Mouse (Mus musculus) intestine, embryonic 14.5 days (tissue): ENCODE measurements around the gene Slc6a21. TPM values are rescaled to one million over a fixed set of nuclear protein-coding genes. Genes with fewer than 3 reads are reported as not detected.

Source experiments
- ATAC-seq: fragments of 200-750 bp; cut with Nextera tagmentation; replicated peaks from 2 replicates; pipeline ENCODE4 v1.8.0; 2017; ENCODE audit warnings: low read depth, moderate number of reproducible peaks, moderate TSS enrichment, moderate library complexity; ENCODE audit not compliant: low FRiP score, low TSS enrichment
- DNase-seq: peaks from one replicate; pipeline ENCODE4 v3.0.0-alpha.2; 2018; ENCODE audit warnings: low spot score
- H3K27ac ChIP-seq: fragments of 300-500 bp; sonication (generic); 2 replicates; pipeline ENCODE4 v1.5.1; 2014; ENCODE audit warnings: low read depth, mild to moderate bottlenecking, control low read depth
- H3K27me3 ChIP-seq: fragments of 300-500 bp; sonication (generic); replicated peaks from 2 replicates; pipeline ENCODE4 v1.6.1; 2014; ENCODE audit warnings: low read length, control low read depth; ENCODE audit not compliant: control insufficient read depth, insufficient read depth
- H3K36me3 ChIP-seq: fragments of 300-500 bp; sonication (generic); 2 replicates; pipeline ENCODE4 v1.6.1; 2014; ENCODE audit warnings: low read length, control low read depth; ENCODE audit not compliant: control insufficient read depth, insufficient read depth
- H3K4me1 ChIP-seq: fragments of 300-500 bp; sonication (generic); replicated peaks from 2 replicates; pipeline ENCODE4 v1.6.1; 2014; ENCODE audit warnings: low read length, control low read depth, mixed read lengths; ENCODE audit not compliant: control insufficient read depth, insufficient read depth
- H3K4me2 ChIP-seq: fragments of 300-500 bp; sonication (generic); 2 replicates; pipeline ENCODE4 v1.6.1; 2014; ENCODE audit warnings: low read length
- H3K4me3 ChIP-seq: fragments of 300-500 bp; sonication (generic); 2 replicates; pipeline ENCODE4 v1.5.1; 2014; ENCODE audit warnings: low read depth, low read length, control low read depth, mixed read lengths
- H3K9ac ChIP-seq: fragments of 300-500 bp; sonication (generic); 2 replicates; pipeline ENCODE4 v1.6.1; 2014; ENCODE audit warnings: mild to moderate bottlenecking, low read length
- H3K9me3 ChIP-seq: fragments of 300-500 bp; sonication (generic); 2 replicates; pipeline ENCODE4 v1.6.1; 2016; ENCODE audit warnings: low read length, control low read depth; ENCODE audit not compliant: control insufficient read depth
- WGBS: fragments of 180-500 bp; shearing (Covaris S2); extraction: QIAGEN DNeasy Blood & Tissue Kit; methylation state at CpG from one replicate; pipeline ENCODE4 v1.1.7; 2014; 5-methylcytosine and 5-hydroxymethylcytosine counted together
- polyA plus RNA-seq: library from polyadenylated mRNA; unstranded; fragments of >200 nt; fragmentation: Nextera tagmentation; extraction: Ambion mirVana; gene quantifications from 2 replicates; pipeline ENCODE4 v1.2.1, GENCODE M21; 2014

Slc6a21 gene
- polyA plus RNA-seq, 1 experiment from 2014 or later = not detected

- ATAC-seq = no peak
These were observed 11.8 kb upstream of the Slc6a21 start for GRCm38 (mm10) chr7:45265518-45265917.

GRCm38 (mm10) chr7:45272786-45273412 is 4.4 kb upstream of the Slc6a21 start:
- DNase-seq (peak; percentile 62), ATAC-seq (peak; percentile 46)
- Histone ChIP-seq H3K9me3 (0 out of 2 replicates have a peak, but pooled peaks cover 3% of the 10 kb centered on the region), H3K9ac (no peak overlapping the region), H3K27ac (no peak overlapping the region), H3K4me3 (no peak overlapping the region), H3K36me3 (no peaks in the 10 kb centered on the region), H3K4me2 (no peak overlapping the region), H3K4me1 (no peaks in the 10 kb centered on the region), H3K27me3 (no peaks in the 10 kb centered on the region; the same call in 1 of the 2 replicates)
- WGBS = 43% methylated on average over 10 of the region's 10 CpGs

More at GRCm38 (mm10) chr7:45265518-45265917, 11.8 kb upstream of the Slc6a21 start:
- no peaks in the 10 kb centered on the region for H3K9me3 ChIP-seq
- no peak overlapping the region for H3K4me3 ChIP-seq
- no peaks in the 10 kb centered on the region for H3K27me3 ChIP-seq
- H3K36me3 ChIP-seq = no peaks in the 10 kb centered on the region
- WGBS = 66% methylated on average over 1 of the region's 1 CpGs
- DNase-seq = no peak
- H3K4me1 ChIP-seq = peaks cover 9% of the 10 kb centered on the region
- H3K4me2 ChIP-seq = no peak overlapping the region
- no peak overlapping the region for H3K9ac ChIP-seq
- no peak overlapping the region for H3K27ac ChIP-seq

- no peak overlapping the region for H3K9ac ChIP-seq
- ATAC-seq = no peak
- no peak overlapping the region for H3K27ac ChIP-seq
- 0 out of 2 replicates have a peak, but pooled peaks cover 3% of the 10 kb centered on the region for H3K9me3 ChIP-seq
- H3K36me3 ChIP-seq = no peaks in the 10 kb centered on the region
- DNase-seq = no peak
- H3K27me3 ChIP-seq = no peaks in the 10 kb centered on the region; the same call in 1 of the 2 replicates
- H3K4me2 ChIP-seq = no peak overlapping the region
- WGBS = 90% methylated on average over 8 of the region's 8 CpGs
- H3K4me1 ChIP-seq = no peaks in the 10 kb centered on the region
- no peak overlapping the region for H3K4me3 ChIP-seq
These were observed 3.6 kb upstream of the Slc6a21 start for GRCm38 (mm10) chr7:45273672-45274071.

GRCm38 (mm10) chr7:45286486-45286885 is 9.2 kb downstream of the Slc6a21 start:
- 85% methylated on average over 13 of the region's 13 CpGs for WGBS
- Histone ChIP-seq H3K27ac (no peak overlapping the region), H3K36me3 (no peaks in the 10 kb centered on the region), H3K27me3 (no peaks in the 10 kb centered on the region), H3K4me1 (no peaks in the 10 kb centered on the region), H3K9me3 (no peaks in the 10 kb centered on the region), H3K9ac (no peak overlapping the region), H3K4me2 (no peak overlapping the region), H3K4me3 (no peak overlapping the region)
- DNase-seq (no peak), ATAC-seq (no peak)

- Histone ChIP-seq H3K9ac (no peak overlapping the region), H3K4me3 (no peak overlapping the region), H3K4me1 (no peaks in the 10 kb centered on the region), H3K36me3 (no peaks in the 10 kb centered on the region), H3K9me3 (no peaks in the 10 kb centered on the region), H3K27me3 (0 out of 2 replicates have a peak, but pooled peaks cover 3% of the 10 kb centered on the region), H3K4me2 (no peak overlapping the region), H3K27ac (no peak overlapping the region)
- WGBS = 86% methylated on average over 1 of the region's 1 CpGs
- no peak for DNase-seq
- ATAC-seq = no peak
These were observed 19.3 kb downstream of the Slc6a21 start for GRCm38 (mm10) chr7:45296626-45297025.

GRCm38 (mm10) chr7:45297563-45297962 is 20.2 kb downstream of the Slc6a21 start:
- no peaks in the 10 kb centered on the region for H3K4me1 ChIP-seq
- H3K4me2 ChIP-seq = no peak overlapping the region
- no peak overlapping the region for H3K27ac ChIP-seq
- no peak overlapping the region for H3K9ac ChIP-seq
- H3K4me3 ChIP-seq = no peak overlapping the region
- DNase-seq (no peak), ATAC-seq (no peak)
- no peaks in the 10 kb centered on the region for H3K36me3 ChIP-seq
- H3K27me3 ChIP-seq = 0 out of 2 replicates have a peak, but pooled peaks cover 3% of the 10 kb centered on the region
- no peaks in the 10 kb centered on the region for H3K9me3 ChIP-seq
- 54% methylated on average over 3 of the region's 3 CpGs for WGBS

- WGBS = 12% methylated on average over 5 of the region's 5 CpGs
- Histone ChIP-seq H3K27ac (no peak overlapping the region), H3K27me3 (no peaks in the 10 kb centered on the region), H3K4me3 (no peak overlapping the region), H3K4me2 (no peak overlapping the region), H3K9ac (no peak overlapping the region), H3K4me1 (0 out of 2 replicates have a peak, but pooled peaks cover 3% of the 10 kb centered on the region), H3K36me3 (peaks cover 12% of the 10 kb centered on the region), H3K9me3 (no peaks in the 10 kb centered on the region)
- DNase-seq (peak; percentile 77), ATAC-seq (peak; percentile 81)
These were observed 22.4 kb downstream of the Slc6a21 start for GRCm38 (mm10) chr7:45299752-45300151.

GRCm38 (mm10) chr7:45300270-45300669 is 23.0 kb downstream of the Slc6a21 start:
- no peak overlapping the region for H3K4me2 ChIP-seq
- no peak overlapping the region for H3K27ac ChIP-seq
- H3K36me3 ChIP-seq = peaks cover 12% of the 10 kb centered on the region
- no peak overlapping the region for H3K4me3 ChIP-seq
- 0 out of 2 replicates have a peak, but pooled peaks cover 5% of the 10 kb centered on the region for H3K4me1 ChIP-seq
- WGBS = 17% methylated on average over 6 of the region's 6 CpGs
- no peaks in the 10 kb centered on the region for H3K27me3 ChIP-seq
- H3K9ac ChIP-seq = peak overlapping the region; percentile 3; the same call in 1 of the 2 replicates
- peak; percentile 80 for DNase-seq
- peak; percentile 16; the same call in 1 of the 2 replicates for ATAC-seq
- H3K9me3 ChIP-seq = no peaks in the 10 kb centered on the region

GRCm38 (mm10) chr7:45302626-45303025 is 25.3 kb downstream of the Slc6a21 start:
- Histone ChIP-seq H3K27me3 (no peaks in the 10 kb centered on the region), H3K4me3 (no peak overlapping the region), H3K4me1 (0 out of 2 replicates have a peak, but pooled peaks cover 5% of the 10 kb centered on the region), H3K4me2 (no peak overlapping the region), H3K27ac (no peak overlapping the region), H3K9me3 (no peaks in the 10 kb centered on the region), H3K36me3 (peaks cover 12% of the 10 kb centered on the region), H3K9ac (no peak overlapping the region)
- no peak for ATAC-seq
- WGBS = 67% methylated on average over 8 of the region's 8 CpGs
- DNase-seq = no peak
